Mouse (Mus musculus): ENCODE measurements around the gene Rhcg.
A peak's percentile ranks its signal among the peaks of the same experiment; 100 is the strongest.

The Rhcg gene

DNA sequence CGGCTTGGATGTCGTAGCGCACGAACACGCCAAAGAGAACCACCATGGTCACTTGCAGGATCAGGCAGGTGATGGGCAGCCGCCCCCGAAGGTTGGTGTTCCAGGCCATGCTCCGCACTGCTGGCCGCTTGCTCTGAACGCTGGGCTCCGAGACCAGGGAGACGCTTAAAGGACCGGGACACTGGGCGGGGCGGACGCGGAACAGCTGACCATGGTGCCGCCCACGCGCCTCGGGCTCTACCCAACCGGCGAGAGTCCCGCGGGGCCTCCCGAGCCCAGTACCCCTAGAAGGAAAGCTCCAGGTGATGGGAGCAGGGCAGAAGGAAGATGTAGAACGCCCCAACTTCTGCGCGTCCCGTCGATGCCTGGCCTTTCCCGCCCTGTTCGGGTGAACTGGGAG, at the start of gene Rhcg:
Gene Rhcg (minus strand): TSS at position 240 of the 400 bp plus-strand sequence.
- DNase-seq (ENCODE audit: low spot score): peak; percentile 35

DNA sequence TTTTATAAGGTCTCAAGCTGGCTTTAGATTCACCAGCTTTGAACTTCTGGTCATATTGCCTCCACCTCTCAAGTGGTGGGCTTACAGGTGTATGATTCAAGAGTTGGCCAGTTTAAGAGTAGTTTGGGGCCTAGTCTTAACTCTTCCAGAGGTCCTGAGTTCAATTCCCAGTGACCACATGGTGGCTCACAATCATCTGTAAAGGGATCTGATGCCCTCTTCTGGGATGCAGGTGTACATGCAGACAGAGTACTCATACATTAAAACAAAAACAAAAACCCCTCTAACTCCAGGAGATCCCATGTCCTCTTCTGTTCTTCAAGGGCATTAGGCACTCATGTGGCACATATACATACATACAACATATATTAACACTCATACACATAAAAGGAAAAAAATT, 49.2 kb upstream of the Rhcg start:
- no peak for DNase-seq (ENCODE audit: low spot score)

DNA sequence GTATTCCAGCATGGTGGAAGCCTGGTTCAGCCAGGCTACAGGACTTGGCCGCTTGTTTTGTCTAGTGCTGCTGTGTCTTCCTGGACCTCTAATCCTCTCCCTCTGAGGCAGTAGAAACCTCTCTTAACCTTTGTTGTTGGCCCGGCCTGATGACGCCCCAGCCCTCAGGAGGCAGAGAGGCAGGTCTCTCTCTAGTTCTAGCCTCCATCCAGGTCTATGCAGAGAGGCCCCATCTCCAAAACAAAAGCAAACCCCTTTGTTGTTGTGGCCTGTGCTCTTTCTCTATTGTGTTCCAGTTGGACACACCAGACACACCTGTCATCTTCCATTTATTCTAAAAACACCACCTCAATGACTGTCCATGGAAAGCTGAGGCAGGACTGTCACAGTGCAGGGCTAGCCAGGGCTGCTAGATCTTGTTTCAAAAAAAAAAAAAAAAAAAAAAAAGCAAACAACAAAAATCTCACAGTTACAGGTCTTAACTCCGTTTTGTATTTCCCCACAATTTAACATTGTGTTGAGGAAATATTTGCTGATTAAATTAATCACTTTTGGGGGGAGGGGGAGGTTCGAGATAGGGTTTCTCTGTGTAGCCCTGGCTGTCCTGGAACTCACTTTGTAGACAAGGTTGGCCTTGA, 43.9 kb upstream of the Rhcg start:
- DNase-seq (ENCODE audit: low spot score): peak; percentile 18

DNA sequence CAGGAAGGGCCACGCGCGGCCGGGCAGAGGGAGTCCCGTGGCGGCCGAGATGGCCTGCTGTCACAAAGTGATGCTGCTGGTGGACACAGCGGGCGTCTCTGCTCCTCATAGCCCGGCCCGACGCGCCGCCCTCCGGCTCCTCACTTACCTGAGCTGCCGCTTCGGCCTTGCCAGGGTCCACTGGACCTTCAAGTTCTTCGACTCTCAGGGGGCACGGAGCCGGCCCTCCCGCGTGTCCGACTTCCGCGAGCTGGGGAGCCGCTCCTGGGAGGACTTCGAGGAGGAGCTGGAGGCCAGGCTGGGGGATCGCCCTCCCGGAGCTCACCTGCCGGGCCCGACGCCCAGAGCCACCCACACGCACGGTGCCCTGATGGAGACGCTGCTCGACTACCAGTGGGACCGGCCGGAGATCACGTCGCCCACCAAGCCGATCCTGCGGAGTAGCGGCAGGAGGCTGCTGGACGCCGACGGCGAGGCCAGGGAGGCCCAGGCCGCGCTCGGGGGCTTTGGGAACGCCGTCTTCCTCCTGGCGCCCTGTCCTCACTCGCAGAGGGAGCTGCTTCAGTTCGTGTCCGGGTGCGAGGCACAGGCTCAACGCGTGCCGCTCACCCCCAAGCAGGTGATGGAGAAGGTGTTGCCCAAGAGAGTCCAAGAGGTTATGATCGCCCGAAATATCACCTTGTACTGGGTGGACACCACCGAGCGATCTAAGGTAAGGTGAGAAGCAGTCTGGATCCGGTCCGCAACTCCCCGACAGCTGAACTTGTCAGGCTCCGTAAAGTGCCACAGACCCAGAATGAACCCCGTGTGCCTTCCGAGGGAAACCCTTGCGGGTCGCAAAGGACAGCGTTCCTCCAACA, 43.1 kb upstream of the Rhcg start:
- DNase-seq (ENCODE audit: low spot score): no peak

DNA sequence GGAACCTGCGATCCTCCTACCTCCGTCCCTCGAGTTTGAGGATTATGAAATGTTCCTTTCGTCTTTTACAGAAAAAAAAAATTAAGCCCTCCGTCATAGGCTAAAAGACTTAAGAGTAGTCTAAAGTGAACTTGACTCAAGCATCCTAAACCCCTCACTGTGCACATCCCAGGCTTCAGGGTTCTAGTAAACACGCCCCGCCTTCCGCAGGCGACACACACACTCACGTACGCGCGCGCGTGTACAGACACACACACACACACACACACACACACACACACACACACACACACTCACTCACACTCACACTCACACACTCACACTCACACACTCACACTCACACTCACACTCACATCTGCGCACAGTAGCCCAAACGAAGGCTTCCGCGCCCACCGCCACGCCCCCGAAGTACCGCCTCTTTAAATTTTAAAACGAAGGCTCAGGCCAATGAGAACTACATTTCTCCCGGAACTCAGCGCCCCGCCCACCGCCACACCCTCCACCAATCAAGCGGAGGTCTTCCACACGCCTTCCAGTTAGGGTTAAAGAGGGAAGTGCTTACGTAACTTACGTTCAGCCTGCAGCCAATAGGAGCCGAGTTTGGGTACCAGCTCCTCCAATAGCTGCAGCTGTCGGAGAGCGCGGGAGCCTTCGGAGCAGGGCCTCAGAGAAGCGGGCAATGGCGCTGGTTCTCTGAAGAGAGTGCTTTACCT, 42.3 kb upstream of the Rhcg start, which contains the start of gene Ticrr:
Gene Ticrr (plus strand): TSS at position 619 of the 713 bp plus-strand sequence.
- DNase-seq (ENCODE audit: low spot score): peak; percentile 98

DNA sequence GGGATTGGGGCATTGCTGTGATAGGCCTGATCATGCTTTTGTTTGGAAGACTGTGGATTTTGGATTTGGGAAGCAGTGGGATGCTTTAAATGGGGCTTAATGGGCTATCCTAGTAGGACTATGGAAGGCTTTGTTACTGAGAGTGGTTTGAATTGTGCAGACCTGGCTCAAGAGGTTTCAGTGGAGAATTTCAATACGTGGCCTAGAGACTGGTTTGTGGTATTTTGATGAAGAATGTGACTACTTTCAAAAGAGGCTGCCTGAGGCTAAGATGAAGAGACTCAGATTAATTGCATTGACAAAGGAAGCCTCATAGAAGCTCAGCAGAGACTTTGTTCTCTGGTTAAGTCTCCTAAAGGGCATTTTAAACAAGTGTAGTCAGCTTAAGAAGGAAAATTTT, 37.1 kb upstream of the Rhcg start:
- DNase-seq (ENCODE audit: low spot score): no peak

DNA sequence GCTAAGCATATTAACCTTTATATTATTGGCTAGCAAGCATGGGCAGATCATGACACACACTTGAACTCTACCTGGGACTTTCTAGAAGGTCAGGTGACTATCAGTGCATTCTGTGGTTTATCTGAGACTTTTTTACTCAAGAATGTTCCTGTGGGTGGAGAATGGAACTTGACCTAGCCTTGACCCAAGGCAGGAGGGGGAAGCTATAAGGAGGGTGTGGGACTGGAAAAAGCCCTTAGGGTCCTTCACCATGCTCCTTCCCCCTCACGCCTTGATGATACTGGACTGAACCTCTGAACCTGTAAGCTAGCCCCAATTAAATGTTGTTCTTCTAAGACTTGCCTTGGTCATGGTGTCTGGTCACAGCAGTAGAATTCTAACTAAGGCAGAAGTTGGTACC, 36.7 kb upstream of the Rhcg start:
- no peak for DNase-seq (ENCODE audit: low spot score)

DNA sequence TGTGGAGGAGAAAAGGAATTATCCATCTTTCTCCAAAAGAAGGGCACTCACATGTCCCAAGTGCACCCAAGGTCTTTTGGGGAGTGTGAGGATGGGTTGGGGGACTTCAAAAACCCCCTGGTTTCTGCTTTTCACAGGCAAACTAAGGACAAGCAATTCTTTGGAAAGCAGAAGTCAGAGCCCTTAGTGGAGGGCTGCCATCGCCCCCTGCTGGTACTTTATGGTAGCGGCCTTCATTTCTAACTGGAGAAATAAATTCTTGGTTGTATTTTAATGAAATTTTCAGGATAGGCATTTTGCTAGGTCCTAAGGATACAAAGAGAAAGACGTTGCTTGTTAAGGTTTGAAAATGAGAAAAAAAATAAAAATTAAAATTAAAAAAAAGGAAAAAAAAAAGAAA, 31.5 kb upstream of the Rhcg start:
- DNase-seq (ENCODE audit: low spot score): peak; percentile 82

DNA sequence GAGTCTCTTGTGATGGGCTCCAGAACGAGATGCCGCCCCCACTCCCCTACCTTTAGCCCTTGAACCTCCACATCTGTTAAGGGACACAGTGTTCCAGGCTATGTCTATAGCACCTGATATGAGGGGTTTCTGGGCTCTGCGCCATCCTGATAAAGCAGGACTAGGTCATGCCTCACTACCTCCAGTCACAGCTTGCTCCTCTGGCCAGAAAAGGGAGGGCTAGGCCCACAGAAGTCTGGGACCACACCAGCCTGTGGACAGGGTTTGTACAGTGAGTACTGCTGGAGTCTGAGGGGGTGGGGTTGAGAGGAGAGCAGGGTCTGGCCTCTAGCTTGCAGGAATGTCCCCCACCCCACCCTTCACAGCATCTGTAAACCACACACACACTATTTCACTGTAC, 29.8 kb upstream of the Rhcg start:
- no peak for DNase-seq (ENCODE audit: low spot score)

DNA sequence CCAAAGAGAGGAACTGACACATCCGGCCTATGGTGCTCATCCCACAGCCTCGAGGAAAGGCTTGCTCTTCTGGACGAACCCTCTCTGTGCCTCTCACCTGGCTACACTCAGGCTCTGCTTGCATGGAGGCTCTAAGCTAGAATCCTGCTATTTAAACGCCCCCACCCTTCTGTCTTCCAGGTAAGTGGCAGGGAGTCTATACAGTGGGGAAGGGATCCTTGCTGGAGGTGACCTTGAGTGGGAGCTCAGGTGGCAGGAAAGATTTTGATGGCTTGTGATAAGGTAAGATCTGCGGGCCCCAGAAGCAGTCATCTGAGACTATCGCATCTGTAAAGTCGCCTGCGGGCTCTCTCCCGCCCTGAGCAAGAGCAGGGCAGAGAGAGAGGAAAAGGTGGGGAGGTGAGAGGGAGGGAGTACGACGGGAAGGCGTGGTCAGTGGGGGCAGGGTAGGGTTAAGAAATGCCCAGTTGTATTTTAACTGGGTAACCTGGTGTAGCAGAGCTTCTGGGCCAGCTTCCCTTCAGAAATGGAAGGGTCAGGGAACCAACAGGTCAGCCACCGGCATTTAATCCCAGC, 14.4 kb upstream of the Rhcg start:
- DNase-seq (ENCODE audit: low spot score): no peak

DNA sequence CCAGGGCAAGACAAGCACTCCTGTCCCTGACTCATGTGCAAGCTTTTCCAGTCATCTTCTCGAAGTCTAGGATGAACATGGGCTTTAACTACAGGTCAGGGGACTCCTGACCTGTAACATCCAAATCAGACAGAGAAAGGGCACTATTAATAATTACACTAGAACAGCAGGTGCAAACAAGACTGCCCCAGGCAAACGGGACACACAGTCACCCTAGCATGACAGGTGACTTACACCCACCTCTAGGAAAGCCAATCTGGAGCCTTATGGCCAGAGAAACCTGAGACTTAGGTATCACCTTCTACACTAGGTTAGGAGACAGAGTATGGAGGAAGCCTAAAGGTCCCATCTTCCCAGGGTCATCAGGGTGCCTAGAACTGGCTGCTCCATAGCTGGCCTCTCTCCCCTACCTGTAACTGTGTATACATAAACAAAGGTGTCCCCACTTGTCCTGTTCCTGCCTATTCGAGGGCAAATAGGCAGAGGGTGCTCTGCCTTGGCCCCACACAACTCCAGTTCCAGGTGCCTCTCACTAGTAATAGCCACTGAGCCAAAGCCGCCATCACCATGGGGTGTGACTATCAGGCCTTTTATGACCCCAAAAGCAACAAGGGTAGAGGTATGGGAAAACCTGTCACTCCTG, 10.9 kb upstream of the Rhcg start:
- no peak for DNase-seq (ENCODE audit: low spot score)

DNA sequence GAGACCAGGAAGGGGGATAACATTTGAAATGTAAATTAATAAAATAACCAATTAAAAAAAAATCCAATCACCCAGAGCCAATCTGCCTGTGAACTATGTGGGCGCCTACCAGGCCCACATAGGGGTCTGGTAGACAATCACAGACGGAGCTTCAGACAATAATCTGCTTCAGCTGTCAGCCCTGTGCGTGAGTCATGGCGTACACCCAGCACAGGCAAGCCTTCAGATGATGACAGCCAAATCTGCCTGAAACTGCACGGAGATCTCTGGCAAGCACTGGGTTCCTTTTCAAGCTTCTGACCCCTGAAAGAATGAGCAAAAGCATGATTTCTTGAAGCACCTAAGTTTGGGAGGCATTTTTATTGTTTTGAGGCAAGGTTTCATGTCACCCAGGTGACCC, 8.7 kb upstream of the Rhcg start:
- DNase-seq (ENCODE audit: low spot score): no peak

DNA sequence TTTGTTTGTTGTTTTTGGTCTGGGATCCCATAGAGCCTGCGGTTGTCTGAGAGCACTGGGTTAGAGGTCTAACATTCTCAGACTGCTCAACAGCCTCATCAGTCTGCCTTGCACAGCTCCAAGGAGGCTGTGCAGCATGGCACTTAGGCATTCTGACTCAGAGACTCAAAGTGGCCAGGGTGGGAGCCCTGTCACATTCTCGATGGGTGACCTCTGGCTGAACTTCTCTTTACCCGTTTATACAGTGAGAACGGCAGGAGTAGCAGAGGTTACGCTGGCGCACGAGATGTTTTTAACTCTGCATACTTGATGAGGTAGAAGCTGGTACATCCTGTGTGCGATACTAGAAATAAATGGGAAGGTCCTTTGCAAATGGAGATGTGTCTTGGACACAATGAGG, 5.6 kb upstream of the Rhcg start:
- no peak for DNase-seq (ENCODE audit: low spot score)

DNA sequence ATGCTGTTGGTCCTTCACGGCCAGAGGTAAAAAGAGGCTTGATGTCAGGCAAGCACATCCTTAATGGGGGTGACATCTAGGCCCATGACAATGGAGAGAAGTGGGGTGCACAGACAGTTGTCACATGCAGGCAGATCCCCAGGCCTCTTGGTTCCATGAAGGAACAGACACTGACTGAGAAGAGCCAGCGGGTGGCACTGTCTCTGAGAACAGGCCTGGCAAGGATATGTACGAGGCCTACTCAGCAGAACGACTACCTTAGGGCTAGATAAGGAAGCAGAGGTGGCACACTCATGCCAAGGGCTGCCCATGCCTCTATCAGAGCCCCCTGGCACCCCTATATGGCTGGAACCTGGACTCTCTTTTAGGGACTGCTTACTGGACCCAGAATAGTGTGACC, 2.0 kb upstream of the Rhcg start:
- no peak for DNase-seq (ENCODE audit: low spot score)

DNA sequence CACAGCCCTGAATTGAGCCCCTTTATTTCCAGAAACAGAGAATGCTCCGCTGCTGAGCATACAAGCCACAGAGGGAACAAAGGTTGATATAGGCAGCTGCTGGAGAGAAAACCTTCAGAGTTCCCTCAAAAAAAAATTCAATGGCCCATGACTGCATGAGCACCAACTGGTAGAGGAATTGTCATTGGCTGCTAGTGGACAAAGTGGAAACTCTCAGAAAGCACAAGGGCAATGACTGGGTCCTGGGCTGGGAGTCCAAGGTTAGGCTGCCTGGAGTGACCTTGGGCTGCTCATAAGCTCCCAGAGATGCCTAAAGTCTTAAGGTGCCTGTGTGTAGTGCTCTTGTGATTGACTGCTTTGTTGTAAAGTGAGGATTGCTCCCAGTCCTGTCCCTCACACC, 1.5 kb downstream of the Rhcg start:
- DNase-seq (ENCODE audit: low spot score): no peak

DNA sequence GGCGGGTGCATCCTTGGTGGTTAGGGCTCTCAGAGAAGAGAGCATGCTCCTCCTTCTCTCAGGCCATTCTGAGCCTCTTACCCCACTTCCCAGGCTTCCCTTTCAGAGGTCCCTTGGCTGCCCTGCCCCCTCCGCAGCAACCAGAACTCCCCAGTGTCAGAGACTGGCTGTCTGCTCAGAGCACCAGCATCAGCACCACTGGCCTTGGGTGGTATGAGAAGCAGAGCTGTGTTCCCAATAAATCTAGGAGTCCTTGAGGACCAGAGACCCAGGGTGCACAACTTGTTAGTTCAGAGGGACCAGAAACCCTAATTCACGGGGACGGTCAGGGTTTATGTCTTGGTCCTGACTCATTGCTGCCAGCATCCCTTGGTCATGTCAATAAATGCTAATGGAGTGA, 2.4 kb downstream of the Rhcg start:
- no peak for DNase-seq (ENCODE audit: low spot score)

DNA sequence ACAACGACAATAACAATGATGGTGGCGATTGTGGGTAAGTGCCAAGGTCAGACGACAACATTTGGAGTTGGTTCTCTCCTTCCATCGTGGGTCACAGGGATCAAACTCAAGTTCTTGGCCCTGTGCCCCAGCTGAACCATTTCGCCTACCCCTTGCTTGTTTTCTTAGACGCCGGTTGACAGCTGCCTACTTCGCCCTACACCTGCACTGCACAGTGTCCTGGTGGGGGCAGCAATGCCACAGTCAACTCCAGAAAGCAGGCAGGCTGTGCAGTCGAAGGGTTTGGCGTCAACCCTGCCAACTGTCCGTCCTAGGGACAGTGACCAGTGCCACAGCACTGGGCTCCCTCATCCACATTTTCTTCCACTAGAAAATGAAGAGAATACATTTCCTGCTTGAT, 4.1 kb downstream of the Rhcg start:
- no peak for DNase-seq (ENCODE audit: low spot score)

DNA sequence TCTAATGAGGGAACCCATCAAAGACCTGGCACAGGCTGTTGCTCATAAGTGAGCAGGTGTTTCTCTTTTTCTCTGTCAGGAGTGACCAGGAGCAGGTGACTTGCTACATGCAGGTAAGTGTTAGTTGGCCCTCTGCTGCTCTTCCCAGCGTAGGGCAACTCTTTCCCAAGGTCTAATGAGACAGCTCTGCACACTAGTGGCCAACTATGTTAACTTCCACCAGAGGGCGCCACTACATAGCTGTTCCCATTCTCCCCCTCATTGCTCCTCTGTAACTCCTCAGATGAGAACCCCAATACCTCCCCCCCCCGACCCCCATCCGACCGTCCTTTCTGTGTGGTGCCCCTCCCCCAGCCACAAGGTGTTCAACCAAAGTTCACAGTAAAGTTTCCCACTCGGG, 4.7 kb downstream of the Rhcg start:
- peak; percentile 85 for DNase-seq (ENCODE audit: low spot score)

DNA sequence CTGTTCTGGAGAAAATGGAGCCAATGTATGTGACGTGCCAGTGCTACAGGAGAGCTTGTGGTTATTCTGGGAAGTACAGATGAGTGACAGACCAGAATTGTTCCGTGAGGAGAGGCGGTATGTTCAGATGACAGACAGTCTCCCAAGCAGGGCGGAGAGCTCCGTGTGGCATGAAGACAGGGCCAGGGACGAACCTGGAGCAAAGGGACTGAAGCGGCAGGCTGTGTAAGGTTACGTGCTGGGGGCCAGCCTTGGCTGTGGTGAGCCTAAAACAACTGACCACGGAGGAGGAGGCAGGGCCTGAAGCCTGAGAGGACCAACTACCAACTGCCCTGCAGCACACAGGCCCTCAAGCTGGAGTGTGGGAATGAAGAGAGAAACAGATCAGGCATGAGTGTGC, 5.6 kb downstream of the Rhcg start:
- DNase-seq (ENCODE audit: low spot score): no peak

DNA sequence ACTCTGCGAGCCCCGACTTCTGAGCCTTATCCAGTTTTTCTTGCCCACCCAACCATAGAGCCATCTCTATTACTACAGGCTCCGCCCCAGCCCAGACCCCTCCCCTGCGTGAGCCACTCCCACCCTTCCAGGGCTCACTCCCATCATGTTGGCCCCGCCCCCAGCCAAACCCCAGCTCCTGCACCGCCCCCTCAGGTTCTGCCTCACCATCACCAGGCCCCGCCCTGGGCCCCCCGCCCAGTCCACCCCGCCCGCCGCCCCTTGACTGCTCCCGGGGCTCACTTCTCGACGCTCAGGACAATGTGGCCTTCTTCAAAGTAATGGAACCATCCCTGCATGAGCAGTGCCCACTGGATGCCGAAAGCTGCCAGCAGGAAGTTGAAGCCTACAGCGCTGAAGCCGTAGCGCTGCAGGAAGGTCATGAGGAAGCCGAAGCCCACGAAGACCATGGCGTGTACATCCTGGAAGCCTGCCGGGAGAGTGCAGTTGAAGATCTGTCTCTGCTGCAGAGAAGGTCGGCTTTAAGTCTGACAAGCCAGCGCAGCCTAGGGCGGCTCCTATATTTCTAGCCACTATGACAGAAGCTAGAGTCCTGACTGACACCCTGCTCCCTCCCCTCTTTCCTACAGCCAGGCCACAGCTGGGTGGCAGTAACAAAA, 10.1 kb downstream of the Rhcg start:
- DNase-seq (ENCODE audit: low spot score): peak; percentile 81

DNA sequence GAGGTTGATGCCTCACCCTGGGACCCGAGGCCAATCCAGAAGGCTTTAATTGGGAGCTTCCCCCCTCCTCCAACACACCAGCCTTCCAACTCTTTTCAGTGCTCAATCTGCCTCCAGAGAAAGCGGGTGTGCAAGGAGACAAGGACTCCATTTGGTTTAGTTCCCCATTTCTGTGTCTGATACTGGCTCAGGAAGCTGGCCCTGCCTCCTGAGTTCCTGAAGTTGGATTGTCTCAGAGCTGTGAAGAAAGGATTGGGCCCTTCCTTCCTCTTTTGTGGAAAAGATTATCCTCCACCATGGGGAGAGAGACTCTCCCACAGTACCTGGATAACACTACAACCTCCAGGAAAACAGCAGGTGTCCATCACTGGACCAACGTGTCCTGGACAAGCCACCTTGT, 10.7 kb downstream of the Rhcg start:
- DNase-seq (ENCODE audit: low spot score): no peak

DNA sequence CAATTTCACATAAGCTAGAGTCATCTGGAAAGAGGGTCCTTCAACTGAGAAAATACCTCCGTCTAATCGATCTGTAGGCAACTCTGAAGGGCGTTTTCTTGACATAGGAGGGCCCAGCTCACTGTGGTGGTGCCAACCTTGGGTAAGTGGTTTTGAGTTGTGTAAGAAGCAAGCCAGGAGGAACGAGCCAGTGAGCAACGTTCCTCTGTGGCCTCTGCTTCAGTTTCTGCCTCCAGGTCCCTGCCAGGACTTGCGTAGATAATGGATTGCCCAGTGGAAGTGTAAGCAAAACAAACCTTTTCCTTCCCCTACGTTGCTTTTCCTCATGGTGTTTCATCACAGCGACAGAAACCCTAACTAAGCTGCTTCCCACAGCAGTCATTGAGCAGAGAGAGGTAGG, 15.5 kb downstream of the Rhcg start:
- DNase-seq (ENCODE audit: low spot score): no peak
